Mouse (Mus musculus) stomach, embryonic 14.5 days (tissue): ENCODE measurements at regions not wholly inside any gene's neighbourhood (a gene's known extent, or its start where the extent isn't known, plus 50 kb on each side); places are given as distances from the start of the nearest gene placed in this dataset.

ENCODE experiments used
- ATAC-seq: fragments of 200-750 bp; cut with Nextera tagmentation; 2 replicates; pipeline ENCODE4 v1.8.0; 2017; ENCODE audit warnings: low read depth, moderate TSS enrichment; ENCODE audit not compliant: insufficient number of reproducible peaks, insufficient read depth, low FRiP score
- H3K27ac ChIP-seq: fragments of 300-500 bp; sonication (generic); 2 replicates; pipeline ENCODE4 v1.5.1; 2014; ENCODE audit warnings: mild to moderate bottlenecking, low read length, moderate library complexity, mixed read lengths
- H3K27me3 ChIP-seq: fragments of 300-500 bp; sonication (generic); 2 replicates; pipeline ENCODE4 v1.6.1; 2014; ENCODE audit warnings: low read length, control low read depth, mixed read lengths; ENCODE audit not compliant: control insufficient read depth, insufficient read depth
- H3K36me3 ChIP-seq: fragments of 300-500 bp; sonication (generic); 2 replicates; pipeline ENCODE4 v1.6.1; 2014; ENCODE audit warnings: mild to moderate bottlenecking, control low read depth, low read length, moderate library complexity, mixed read lengths; ENCODE audit not compliant: control insufficient read depth, insufficient read depth
- H3K4me1 ChIP-seq: fragments of 300-500 bp; sonication (generic); 2 replicates; pipeline ENCODE4 v1.6.1; 2014; ENCODE audit warnings: low read length, control low read depth, mixed read lengths; ENCODE audit not compliant: control insufficient read depth, insufficient read depth
- H3K4me2 ChIP-seq: fragments of 300-500 bp; sonication (generic); replicated peaks from 2 replicates; pipeline ENCODE4 v1.6.1; 2014; ENCODE audit warnings: low read depth, low read length, control low read depth
- H3K4me3 ChIP-seq: fragments of 300-500 bp; sonication (generic); 2 replicates; pipeline ENCODE4 v1.5.1; 2014; ENCODE audit warnings: low read depth, low read length, control low read depth
- H3K9ac ChIP-seq: fragments of 300-500 bp; sonication (generic); replicated peaks from 2 replicates; pipeline ENCODE4 v1.6.1; 2014; ENCODE audit warnings: low read depth, mild to moderate bottlenecking, control low read depth, low read length, moderate library complexity, mixed read lengths
- H3K9me3 ChIP-seq: fragments of 300-500 bp; sonication (generic); 2 replicates; pipeline ENCODE4 v1.6.1; 2016; ENCODE audit warnings: low read depth, low read length, control low read depth; ENCODE audit not compliant: control insufficient read depth
- WGBS: fragments of 180-500 bp; shearing (Covaris S2); extraction: QIAGEN DNeasy Blood & Tissue Kit; methylation state at CpG from one replicate; pipeline ENCODE4 v1.1.7; 2014; 5-methylcytosine and 5-hydroxymethylcytosine counted together

DNA sequence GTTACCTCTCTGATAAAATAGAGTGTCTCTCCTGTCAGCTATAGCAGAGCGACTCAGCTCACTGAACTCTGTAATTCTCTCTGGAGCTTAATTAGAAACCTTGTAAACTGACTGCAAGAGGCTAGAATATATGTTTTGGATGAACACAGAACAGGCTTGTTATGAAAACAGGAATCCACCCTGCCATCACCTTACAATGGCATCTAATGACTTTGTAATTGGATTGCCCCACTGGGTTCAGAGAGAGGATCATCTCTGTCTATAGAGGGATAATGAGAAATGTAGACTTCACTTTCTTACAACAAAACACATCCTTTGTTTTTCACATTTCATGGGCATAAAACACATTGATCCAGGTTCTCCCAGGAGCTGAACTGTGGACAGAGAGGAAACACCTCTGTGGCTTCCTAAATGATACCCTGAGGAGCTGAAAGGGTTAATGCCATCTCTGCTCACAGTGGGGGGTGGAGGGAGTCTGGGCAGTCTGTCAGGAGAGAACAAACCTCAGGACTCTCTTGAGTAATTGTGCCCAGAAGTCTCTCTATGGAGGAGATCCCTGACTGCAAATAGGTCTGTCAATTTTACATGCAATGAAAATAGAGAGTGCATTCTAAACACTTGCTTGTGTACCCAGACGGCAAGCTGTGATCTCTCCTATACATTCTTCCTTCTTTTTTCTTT, 571.9 kb downstream of the Ttll7 start:
- no peaks in the 10 kb centered on the region for H3K36me3 ChIP-seq
- H3K4me1 ChIP-seq: 0 out of 2 replicates have a peak, but pooled peaks cover 3% of the 10 kb centered on the region
- ATAC-seq: no peak
- H3K4me3 ChIP-seq: no peak overlapping the region
- H3K27me3 ChIP-seq: no peaks in the 10 kb centered on the region
- H3K9me3 ChIP-seq: no peaks in the 10 kb centered on the region
- no peak overlapping the region for H3K9ac ChIP-seq
- H3K27ac ChIP-seq: no peak overlapping the region
- H3K4me2 ChIP-seq: no peak overlapping the region
- WGBS: 53% methylated on average over 2 of the region's 2 CpGs

DNA sequence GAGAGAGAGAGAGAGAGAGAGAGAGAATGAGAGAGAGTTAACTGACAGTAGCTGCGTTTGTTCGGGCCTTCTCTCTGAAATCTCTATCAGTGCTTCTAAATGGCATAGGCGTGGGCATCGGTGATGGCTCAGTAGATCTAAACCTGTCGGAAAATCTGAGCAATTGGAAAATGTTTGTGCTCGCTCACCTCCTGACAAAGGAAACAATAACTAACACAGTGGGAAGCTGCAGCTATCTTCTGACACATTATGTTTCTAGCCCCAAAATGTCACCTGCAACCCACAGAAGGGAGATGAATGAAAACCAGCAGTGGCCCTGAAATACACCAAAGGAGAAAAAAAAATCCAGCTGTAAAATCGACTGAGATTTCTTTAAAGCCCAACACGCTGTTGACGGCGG, 576.7 kb downstream of the Ttll7 start:
- Histone ChIP-seq H3K27ac (no peak overlapping the region), H3K4me1 (0 out of 2 replicates have a peak, but pooled peaks cover 3% of the 10 kb centered on the region), H3K9me3 (no peaks in the 10 kb centered on the region), H3K4me2 (no peak overlapping the region), H3K36me3 (no peaks in the 10 kb centered on the region), H3K27me3 (no peaks in the 10 kb centered on the region), H3K4me3 (no peak overlapping the region), H3K9ac (no peak overlapping the region)
- no peak for ATAC-seq
- WGBS: 66% methylated on average over 10 of the region's 10 CpGs

DNA sequence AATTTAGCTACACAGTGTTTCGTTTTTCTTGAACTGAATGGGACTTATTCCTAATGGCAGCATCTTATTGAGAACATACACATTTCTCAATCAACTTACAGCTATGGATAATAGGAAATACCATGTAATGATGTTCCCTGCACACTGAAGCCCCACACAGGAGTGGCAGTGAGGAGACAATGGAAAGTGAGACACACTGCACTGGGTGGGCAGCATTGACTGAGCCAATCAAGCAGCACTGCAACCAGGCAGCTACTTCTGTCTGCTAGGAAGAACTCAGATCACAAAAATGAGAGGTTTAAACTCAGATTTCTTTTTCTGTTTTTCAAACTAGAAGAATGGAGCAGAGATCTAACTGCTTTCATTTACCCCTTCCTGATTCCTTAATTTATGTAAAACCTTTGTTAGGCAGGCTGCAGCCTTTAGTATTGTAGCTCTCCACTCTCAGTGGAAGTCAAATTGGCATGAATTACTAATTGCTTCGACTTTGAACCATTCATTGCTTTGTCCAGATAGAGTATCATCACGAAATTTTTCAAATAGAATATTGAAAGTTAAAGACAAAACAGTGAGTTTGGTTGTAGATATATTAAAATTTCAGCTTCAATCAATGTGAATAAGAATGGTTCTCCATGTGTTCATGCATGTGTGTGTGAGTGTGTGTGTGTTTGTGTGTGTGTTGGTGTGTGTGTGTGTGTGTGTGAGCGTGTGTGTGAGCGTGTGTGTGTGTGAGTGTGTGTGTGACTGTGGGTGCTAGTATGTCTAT, 590.9 kb downstream of the Ttll7 start:
- H3K9me3 ChIP-seq: no peaks in the 10 kb centered on the region
- no peak overlapping the region for H3K4me2 ChIP-seq
- no peak overlapping the region for H3K27ac ChIP-seq
- ATAC-seq: no peak
- no peak overlapping the region for H3K9ac ChIP-seq
- H3K27me3 ChIP-seq: no peaks in the 10 kb centered on the region
- 76% methylated on average over 5 of the region's 5 CpGs for WGBS
- H3K36me3 ChIP-seq: no peaks in the 10 kb centered on the region
- H3K4me1 ChIP-seq: no peaks in the 10 kb centered on the region
- H3K4me3 ChIP-seq: no peak overlapping the region

DNA sequence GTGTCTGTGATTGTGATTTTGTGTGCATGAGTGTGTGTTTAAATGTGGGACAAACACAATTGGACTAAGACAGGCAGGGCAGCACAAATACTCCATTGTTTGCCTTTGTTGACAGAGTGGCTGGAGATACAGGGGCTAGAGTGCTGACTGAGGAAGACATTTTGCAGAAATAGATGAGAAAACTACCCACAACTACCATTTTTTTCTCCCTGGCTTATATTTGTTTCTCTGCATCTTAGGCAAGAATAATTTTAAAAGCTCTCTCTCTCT, 591.5 kb downstream of the Ttll7 start:
- H3K4me2 ChIP-seq: no peak overlapping the region
- no peaks in the 10 kb centered on the region for H3K36me3 ChIP-seq
- H3K27ac ChIP-seq: no peak overlapping the region
- no peak for ATAC-seq
- no peak overlapping the region for H3K4me3 ChIP-seq
- H3K4me1 ChIP-seq: no peaks in the 10 kb centered on the region
- no peak overlapping the region for H3K9ac ChIP-seq
- no peaks in the 10 kb centered on the region for H3K9me3 ChIP-seq
- H3K27me3 ChIP-seq: no peaks in the 10 kb centered on the region

DNA sequence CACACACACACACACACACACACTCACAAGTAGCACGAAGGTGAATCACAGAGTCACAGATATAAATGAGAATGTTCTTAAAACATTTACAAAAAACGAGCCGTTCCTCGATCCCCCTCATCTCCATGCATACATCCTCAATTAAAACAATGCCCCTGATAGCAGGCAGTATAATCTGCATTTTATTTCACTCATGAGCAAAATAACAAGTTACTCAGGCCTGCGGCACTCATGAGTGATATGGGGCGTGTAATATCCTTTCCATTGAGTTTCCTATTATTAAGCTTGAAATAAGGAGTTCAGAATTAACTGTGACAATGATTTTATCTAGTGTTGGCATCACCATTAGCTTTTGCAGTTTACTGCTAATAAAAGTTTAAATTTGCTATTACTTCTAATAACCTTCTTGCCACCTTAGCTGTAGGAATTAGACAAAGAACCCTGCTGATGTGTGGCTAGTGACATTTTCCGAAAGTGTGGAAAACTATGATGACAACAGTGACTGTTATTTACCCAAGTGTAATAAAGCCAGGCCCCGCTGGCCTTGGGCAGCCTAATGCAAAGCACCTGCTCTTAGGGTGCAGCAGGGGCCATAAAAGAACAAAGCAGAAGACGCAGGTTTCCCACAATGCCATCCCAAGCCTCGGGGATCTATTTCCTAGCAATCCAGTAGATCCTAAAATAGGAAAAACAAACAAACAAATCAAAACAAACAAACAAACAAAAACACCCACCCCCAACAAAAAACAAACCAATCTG, 592.0 kb downstream of the Ttll7 start:
- H3K4me3 ChIP-seq: no peak overlapping the region
- no peaks in the 10 kb centered on the region for H3K9me3 ChIP-seq
- H3K9ac ChIP-seq: no peak overlapping the region
- 82% methylated on average over 10 of the region's 10 CpGs for WGBS
- no peak overlapping the region for H3K27ac ChIP-seq
- ATAC-seq: no peak
- no peaks in the 10 kb centered on the region for H3K36me3 ChIP-seq
- H3K27me3 ChIP-seq: no peaks in the 10 kb centered on the region
- H3K4me2 ChIP-seq: no peak overlapping the region
- no peaks in the 10 kb centered on the region for H3K4me1 ChIP-seq

DNA sequence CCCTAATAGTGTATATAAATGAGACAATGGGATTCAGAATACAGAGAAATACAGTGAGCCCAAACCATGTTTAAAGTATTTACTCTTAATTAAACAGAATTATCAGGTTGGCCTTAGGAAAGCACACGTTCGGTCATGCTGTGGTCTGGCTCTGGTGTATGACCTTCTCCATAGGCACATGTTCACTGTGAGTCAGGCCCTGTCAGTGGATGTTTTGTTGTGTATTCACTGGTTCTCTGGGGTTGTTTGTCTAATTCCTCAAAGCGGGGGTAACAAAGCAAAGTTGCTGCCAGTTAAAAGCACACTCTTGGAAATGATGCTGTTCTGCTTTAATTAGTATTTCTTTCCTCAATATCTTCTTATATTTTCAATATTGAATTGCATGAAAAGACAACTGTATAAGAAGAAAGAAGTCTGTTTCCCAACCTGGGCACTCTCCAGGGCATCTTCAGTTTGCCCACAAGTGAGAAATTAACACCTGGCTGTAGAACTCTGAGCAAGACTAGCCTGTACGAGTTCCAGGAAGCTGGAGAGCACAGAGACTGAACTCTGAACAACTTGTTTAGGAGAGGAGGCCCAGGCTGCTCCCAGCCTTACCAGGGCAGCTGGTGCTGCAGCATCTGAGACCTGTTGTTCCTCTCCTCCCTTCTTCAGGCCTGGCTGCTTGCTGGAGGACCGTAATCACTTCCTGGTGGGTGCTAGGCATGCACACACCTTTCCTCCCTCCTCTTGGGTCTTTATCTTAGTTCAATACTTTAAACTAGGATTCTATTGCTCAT, 593.1 kb downstream of the Ttll7 start:
- H3K27ac ChIP-seq: no peak overlapping the region
- no peak overlapping the region for H3K4me2 ChIP-seq
- no peak overlapping the region for H3K4me3 ChIP-seq
- ATAC-seq: no peak
- no peaks in the 10 kb centered on the region for H3K4me1 ChIP-seq
- H3K9me3 ChIP-seq: no peaks in the 10 kb centered on the region
- no peaks in the 10 kb centered on the region for H3K27me3 ChIP-seq
- no peak overlapping the region for H3K9ac ChIP-seq
- no peaks in the 10 kb centered on the region for H3K36me3 ChIP-seq
- WGBS: 81% methylated on average over 5 of the region's 5 CpGs

DNA sequence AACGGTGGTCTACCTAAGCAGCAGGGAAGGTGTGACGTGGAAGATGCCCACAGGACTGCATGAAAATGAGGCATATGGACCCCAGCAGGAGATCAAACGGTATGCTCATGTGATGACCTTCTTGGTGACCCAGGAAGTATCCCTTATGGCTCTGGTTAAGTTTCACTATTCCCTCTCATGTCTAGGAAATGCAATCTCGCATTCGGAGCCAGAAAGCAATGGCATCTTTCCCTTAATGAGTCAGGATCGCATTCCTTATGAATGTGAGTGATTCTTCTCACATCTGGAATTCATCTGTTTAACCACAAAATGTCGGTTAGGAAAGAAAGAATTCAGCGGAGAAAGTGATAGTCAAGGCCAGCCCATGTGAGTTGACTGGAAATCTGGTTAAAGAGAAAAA, 593.7 kb downstream of the Ttll7 start:
- Histone ChIP-seq H3K36me3 (no peaks in the 10 kb centered on the region), H3K27me3 (no peaks in the 10 kb centered on the region), H3K4me2 (no peak overlapping the region), H3K9ac (no peak overlapping the region), H3K27ac (no peak overlapping the region), H3K4me1 (no peaks in the 10 kb centered on the region), H3K9me3 (no peaks in the 10 kb centered on the region), H3K4me3 (no peak overlapping the region)
- 75% methylated on average over 8 of the region's 8 CpGs for WGBS
- ATAC-seq: no peak

DNA sequence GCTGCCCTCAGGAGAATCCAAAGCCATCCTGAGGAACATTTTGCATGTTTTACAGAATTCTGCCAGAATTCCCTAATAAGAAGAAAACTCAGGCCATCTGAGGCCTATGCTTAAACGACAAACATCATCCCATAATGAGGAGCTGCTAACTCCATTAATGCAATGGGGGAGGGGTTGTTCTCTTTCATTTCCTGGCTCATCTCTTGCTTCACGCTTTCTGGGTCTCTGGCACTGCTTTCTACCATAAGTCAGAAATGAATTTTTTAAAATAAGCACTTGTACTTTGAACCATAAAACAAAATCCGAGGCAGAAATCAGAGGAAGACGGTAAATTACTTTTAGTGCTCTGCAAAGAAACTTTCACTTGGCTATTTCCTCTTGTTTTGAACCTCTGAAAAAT, 600.0 kb downstream of the Ttll7 start:
- no peak for ATAC-seq
- H3K27ac ChIP-seq: no peak overlapping the region
- H3K4me3 ChIP-seq: no peak overlapping the region
- H3K36me3 ChIP-seq: no peaks in the 10 kb centered on the region
- H3K9me3 ChIP-seq: no peaks in the 10 kb centered on the region
- WGBS: 46% methylated on average over 4 of the region's 4 CpGs
- no peaks in the 10 kb centered on the region for H3K4me1 ChIP-seq
- no peaks in the 10 kb centered on the region for H3K27me3 ChIP-seq
- H3K4me2 ChIP-seq: no peak overlapping the region
- no peak overlapping the region for H3K9ac ChIP-seq
